Mouse (Mus musculus) cerebellum, adult 18-20 months (tissue): ENCODE results near the gene N4bp1.

Experiments
- DNase-seq, 2 experiments: peaks; one replicate each; pipeline ENCODE4 v3.0.0; 2021

The N4bp1 gene

DNA sequence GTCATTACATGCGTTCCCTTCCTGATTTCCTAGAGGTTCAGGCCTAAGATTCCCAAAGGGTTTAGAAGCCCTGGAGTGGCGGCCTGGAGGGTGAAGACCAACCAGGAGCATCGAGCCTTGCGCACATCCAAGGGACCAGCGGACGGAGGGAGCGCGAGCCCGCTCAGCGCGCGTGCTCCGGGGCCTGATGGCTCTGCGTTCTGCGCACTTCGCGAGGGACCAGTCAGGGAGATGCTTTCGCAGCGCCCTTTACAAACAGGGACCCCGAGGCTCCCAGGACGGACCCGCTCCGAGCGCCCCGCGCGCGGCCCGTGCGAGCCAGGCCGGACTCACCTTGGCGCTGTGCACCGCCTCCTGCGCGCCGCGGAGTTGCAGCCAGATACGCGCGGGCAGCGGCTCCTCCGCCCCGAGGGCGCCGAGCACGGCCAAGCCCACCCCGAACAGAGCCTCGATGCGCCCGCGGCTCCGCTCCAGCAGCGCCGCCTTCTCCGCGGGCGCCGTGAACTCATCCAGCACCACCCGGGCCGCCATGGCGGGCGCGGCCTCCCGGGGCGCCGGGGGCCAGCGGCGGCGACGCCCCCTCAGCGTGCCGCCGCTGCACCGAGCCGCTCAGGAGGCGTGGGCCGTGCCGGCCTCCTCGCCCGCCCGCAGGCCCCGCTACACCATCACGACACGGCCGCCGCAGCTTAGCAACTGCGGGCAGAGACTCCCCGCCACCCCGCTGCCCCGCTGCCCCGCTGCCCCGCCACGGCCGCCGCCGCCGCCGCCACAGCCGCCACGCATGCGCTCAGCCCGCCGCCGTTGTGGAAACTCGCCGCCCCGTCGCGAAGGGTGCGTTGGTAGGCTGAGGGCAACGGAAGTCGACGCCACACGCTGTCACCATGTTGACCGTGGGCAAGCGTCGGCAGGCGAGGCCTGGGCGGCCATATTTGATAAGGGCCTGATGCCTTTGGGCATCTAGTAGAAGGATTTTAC, at the start of gene N4bp1:
Gene N4bp1 (minus strand): TSS at position 770 of the 975 bp plus-strand sequence.
- DNase-seq, result peak; percentile 96

GRCm38 (mm10) chr8:86934841-86935240, 49.8 kb upstream of the N4bp1 start:
- no peak for DNase-seq

DNA sequence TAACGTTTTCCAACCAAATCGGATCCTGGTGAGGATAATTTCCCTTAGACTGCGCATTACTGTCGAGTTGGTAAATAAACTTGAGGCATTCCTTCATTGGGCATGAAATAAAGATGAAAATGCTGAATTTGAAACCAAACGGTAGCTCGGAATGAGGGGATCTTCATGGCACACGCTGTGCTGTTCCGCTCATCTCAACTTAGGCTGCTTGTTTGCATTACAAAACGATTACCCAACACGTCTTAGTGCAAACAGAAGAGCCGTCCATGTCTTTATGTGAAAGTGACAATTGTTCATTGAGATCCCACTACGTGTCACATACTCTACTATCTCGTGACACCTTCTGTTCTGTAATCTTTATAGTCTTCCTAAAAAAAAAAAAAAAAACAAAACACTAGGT, 49.3 kb upstream of the N4bp1 start:
- no peak for DNase-seq

DNA sequence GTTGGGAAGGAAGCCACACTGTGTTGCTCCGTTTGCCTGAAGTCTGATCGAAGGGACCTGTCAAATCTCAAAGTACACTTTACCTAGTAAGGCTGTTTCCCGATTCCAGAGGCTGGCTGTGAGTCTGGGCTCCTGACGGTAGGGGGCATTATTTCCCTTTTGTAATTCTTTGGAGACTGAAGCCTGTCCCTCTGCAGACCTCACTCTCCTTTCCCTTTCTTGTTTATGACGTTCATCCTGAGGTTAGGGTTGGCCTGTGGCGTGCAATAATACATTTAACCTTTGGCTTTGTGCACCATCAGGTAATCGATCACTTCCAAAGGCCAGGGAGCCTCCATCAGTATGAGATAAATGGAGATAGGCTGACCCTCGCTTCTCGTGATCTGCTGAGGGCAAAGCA, 48.8 kb upstream of the N4bp1 start:
- DNase-seq, result peak; percentile 82 to 83

DNA sequence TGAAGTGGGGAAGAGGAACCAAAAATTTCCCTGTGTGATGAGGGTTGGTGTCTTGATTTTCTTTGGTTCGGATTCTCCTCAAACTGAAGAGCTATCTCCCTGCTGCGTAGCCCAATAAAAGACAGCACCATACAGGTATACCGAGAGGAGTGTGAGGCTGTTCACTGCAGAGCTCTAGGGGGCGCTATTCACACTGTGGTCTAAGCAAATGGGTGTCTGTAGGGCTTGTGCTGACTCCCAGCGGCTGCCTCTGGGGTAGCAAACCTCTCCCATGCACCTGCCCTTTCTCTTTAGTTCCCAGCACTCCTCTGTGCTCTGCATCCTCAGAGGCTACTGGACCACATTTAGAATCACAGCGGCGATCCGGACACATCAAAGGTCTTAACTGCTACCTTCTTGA, 41.2 kb upstream of the N4bp1 start:
- no peak for DNase-seq

GRCm38 (mm10) chr8:86923219-86923835, 38.3 kb upstream of the N4bp1 start:
- DNase-seq, result peak; percentile 56 to 63

GRCm38 (mm10) chr8:86922673-86923072, 37.6 kb upstream of the N4bp1 start:
- DNase-seq, result no peak

- DNase-seq, result no peak
Measured at GRCm38 (mm10) chr8:86922141-86922540, 37.1 kb upstream of the N4bp1 start.

DNA sequence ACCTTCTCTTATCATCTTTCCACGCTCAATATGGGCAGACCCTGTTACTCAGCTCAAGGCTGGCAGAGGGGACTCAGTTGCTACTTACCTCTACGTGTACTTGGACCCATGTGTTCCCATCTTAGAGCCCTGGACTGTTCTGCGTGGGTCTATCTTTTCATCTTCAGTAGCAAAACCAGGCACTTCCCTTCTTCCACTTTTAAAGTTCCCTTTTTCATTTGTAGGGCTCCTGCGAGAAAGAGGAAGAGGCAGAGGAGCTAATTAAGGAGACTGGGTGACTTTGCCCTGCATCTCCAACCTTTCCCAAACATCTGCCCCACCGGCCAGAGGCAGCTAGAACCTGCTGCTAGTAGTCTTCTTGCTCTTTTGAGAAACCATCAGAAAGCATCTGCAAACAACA, 35.9 kb upstream of the N4bp1 start:
- DNase-seq, result no peak

DNA sequence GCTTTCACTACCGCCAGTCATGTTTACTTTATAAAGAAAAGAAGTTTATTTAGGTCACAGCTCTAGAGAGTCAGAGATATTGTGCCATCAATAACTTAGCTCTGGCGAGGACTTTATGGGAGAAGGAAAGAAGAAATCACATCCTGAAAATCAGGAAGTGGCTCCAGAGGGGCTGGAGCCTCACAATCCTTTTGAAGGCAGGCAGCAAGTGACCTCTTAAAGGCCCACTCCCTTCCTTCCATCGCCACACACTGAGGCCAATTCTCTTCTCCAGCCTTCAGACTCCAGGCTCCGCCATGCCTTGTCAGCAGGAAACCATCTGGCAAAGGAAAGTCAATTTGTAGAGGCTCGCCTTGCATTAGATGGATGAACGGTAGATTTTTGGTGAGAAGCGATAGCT, 35.4 kb upstream of the N4bp1 start:
- no peak for DNase-seq

DNA sequence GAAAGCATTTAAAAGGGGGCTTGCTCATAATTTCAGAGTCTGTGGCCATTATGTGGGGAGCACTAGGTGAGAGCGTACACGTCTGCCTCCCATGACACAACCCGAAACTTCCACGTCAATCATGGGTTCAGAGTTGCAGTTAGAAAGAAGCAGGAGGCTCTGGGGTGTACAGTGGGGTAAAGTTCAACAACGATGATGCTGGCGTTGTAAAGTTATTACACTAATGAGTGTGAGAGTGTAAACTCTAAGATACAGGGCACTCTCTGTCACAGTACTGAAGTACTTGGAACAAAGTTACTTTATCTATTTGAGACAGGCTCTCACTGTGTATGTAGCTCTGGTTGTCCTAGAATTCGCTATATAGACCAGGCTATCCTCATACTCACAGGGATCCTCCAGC, 35.0 kb upstream of the N4bp1 start:
- no peak for DNase-seq

GRCm38 (mm10) chr8:86919262-86919661, 34.2 kb upstream of the N4bp1 start:
- DNase-seq, result no peak

DNA sequence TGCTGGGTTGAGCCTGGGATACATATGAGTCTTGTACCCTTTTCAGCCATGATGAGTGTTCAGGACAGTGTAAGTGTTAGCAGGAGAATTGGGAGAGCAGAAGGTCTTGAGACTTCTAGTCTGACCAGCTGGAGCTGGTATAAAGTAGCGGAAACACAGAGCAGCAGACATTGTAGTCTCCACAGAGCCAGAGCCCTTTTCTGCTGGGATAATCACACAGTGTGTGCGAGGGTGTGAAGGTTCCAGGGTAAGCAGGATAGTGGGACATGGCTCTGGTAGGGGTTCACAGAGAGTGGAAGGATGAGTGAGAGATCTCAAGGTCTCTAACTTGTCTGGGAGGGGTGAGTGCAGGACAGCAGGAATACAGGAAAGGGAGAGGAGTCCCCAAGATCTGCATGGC, 33.0 kb upstream of the N4bp1 start:
- DNase-seq, result no peak

GRCm38 (mm10) chr8:86917689-86918088, 32.6 kb upstream of the N4bp1 start:
- no peak for DNase-seq

- no peak for DNase-seq
Measured at GRCm38 (mm10) chr8:86916369-86916768, 31.3 kb upstream of the N4bp1 start.

- no peak for DNase-seq
Measured at GRCm38 (mm10) chr8:86911136-86911535, 26.1 kb upstream of the N4bp1 start.

DNA sequence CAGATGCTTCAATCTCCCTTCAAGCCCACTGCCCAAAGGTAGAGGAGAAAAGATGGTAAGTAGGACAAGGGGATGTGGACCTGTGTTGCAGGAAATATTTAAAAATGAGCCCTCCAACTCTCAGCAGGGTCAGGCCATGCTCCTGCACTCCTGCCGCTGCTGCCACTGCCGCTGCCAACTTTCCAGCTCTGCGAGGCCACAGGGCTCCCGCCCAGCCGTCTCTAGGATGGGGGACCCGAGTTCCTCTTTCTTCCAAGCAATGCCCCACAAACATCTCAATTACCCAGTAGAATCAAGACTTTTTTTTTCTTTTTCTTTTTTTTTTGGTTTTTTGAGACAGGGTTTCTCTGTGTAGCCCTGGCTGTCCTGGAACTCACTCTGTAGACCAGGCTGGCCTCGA, 25.2 kb upstream of the N4bp1 start:
- DNase-seq, result no peak

DNA sequence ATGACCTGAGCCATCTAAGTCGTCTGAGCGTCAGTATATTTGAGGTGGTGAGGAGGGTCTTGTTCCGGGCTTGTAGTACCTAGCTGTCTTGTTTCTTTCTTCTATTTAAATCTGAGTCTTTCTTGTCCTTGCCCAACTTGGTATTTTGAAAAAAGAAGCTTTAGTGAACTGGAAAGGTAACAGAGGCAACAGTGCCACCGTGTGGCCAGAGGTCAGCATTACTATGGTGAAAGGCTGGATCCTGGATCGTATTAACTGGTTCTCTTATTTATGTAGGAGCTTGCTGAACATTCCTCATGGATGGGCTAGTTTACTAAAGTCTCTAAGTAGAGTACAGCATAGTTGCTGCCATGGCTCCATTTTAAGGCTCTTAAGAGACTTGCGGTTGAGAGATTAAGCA, 23.5 kb upstream of the N4bp1 start:
- DNase-seq, result peak; percentile 73 to 81

DNA sequence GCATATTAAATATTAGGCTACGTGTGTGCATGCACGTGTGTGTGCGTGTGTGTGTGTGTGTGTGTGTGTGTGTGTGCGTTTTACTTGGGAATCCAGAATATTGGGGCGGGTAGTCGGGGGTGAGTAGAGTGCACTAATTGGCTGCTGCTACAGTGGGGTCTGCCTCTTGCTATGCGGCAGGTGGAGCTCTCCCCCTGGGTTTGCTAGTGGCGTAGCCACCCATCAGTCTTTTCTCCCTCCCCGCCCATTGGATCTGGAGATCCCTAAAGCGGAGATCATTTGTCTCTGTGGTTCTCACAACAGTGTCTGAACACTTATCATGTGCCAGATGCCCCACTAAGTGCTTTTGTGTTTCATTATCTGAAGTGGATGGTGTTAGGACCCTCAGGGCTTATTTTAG, 19.9 kb upstream of the N4bp1 start:
- DNase-seq, result no peak

DNA sequence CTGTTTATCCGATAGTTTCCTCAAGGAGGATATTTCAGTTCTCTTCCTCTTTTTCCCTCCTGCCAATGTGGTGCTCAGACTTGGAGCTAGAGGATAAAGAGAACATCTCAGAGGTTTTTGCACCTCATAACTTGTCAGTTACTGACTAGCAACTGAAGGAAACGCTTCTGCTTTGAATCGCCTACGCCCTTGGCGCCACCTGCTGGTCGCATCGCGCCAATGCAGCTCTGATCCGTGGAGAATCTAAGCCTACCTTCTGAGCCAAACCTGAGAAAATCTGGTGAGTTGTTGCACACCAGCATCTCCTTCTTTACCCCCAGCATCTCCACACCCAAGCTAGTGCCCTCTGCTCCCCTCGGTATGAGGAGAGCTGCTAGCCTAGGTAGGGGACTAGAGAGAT, 18.0 kb upstream of the N4bp1 start:
- DNase-seq, result peak; percentile 80 to 93

- no peak for DNase-seq
Measured at GRCm38 (mm10) chr8:86902656-86903055, 17.6 kb upstream of the N4bp1 start.

DNA sequence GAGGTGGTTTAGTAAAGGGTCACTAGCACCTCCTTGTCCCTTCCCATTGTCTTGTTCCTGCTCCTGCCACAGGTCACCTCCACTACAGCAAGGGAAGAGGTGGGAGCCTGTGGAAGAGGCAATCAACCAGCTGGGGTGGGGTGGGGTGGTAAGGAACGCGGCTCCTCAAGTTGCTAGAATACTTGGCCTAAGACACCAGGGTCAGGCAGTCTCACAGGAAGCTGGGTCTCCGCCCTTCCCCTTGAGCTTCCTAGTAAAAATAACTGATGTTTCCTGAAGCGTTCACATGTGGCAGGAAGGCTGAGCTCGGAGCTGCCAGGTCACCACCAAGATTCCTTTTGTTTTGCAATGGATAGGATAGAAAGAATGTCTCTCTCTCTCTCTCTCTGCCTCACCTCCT, 16.9 kb upstream of the N4bp1 start:
- DNase-seq, result no peak

- no peak for DNase-seq
Measured at GRCm38 (mm10) chr8:86897726-86898419, 12.8 kb upstream of the N4bp1 start.

GRCm38 (mm10) chr8:86895390-86895789, 10.3 kb upstream of the N4bp1 start:
- DNase-seq, result no peak
